Mouse (Mus musculus) lung, embryonic 14.5 days (tissue): Measurements from ENCODE around the gene Srcin1. TPM values are rescaled to one million over a fixed set of nuclear protein-coding genes. Genes with fewer than 3 reads are reported as not detected.

Source experiments
- ATAC-seq: fragments of 200-750 bp; cut with Nextera tagmentation; 2 replicates; pipeline ENCODE4 v1.8.0; 2017; ENCODE audit warnings: mild to moderate bottlenecking, moderate TSS enrichment, moderate library complexity; ENCODE audit not compliant: insufficient read depth
- DNase-seq: peaks from one replicate; pipeline ENCODE4 v3.0.0-alpha.2; 2015
- H3K27ac ChIP-seq: fragments of 300-500 bp; sonication (generic); 2 replicates; pipeline ENCODE4 v1.5.1; 2014; ENCODE audit warnings: low read depth, mild to moderate bottlenecking, moderate library complexity
- H3K27me3 ChIP-seq: fragments of 300-500 bp; sonication (generic); 2 replicates; pipeline ENCODE4 v1.6.1; 2014; ENCODE audit warnings: low read length, control low read depth; ENCODE audit not compliant: insufficient read depth
- H3K36me3 ChIP-seq: fragments of 300-500 bp; sonication (generic); 2 replicates; pipeline ENCODE4 v1.6.1; 2014; ENCODE audit warnings: control low read depth; ENCODE audit not compliant: insufficient read depth
- H3K4me1 ChIP-seq: fragments of 300-500 bp; sonication (generic); 2 replicates; pipeline ENCODE4 v1.6.1; 2014; ENCODE audit warnings: antibody characterized with exemption, control low read depth; ENCODE audit not compliant: insufficient read depth
- H3K4me2 ChIP-seq: fragments of 300-500 bp; sonication (generic); 2 replicates; pipeline ENCODE4 v1.6.1; 2014; ENCODE audit warnings: mild to moderate bottlenecking
- H3K4me3 ChIP-seq: fragments of 300-500 bp; sonication (generic); 2 replicates; pipeline ENCODE4 v1.5.1; 2014; ENCODE audit warnings: low read depth, low read length
- H3K9ac ChIP-seq: fragments of 300-500 bp; sonication (generic); 2 replicates; pipeline ENCODE4 v1.6.1; 2014
- H3K9me3 ChIP-seq: fragments of 300-500 bp; sonication (generic); 2 replicates; pipeline ENCODE4 v1.6.1; 2016; ENCODE audit warnings: low read depth, low read length, control low read depth
- CTCF ChIP-seq: IDR thresholded peaks from 2 replicates; pipeline ENCODE4 v1.5.1; 2016; ENCODE audit warnings: antibody characterized with exemption, low read depth
- WGBS: fragments of 180-500 bp; shearing (Covaris S2); extraction: QIAGEN DNeasy Blood & Tissue Kit; methylation state at CpG from one replicate; pipeline ENCODE4 v1.1.7; 2014; 5-methylcytosine and 5-hydroxymethylcytosine counted together
- polyA plus RNA-seq: library from polyadenylated mRNA; unstranded; fragments of >200 nt; fragmentation: Nextera tagmentation; extraction: Ambion mirVana; gene quantifications from 2 replicates; pipeline ENCODE4 v1.2.1, GENCODE M21; 2014

The Srcin1 gene
- polyA plus RNA-seq, 1 experiment from 2014 or later = 0.68 TPM

- Histone ChIP-seq H3K9ac (peak within 1 kb of the TSS; percentile 32), H3K9me3 (no peaks in the 10 kb centered on the region), H3K4me1 (no peaks in the 10 kb centered on the region; the same call in 1 of the 2 replicates), H3K36me3 (peaks cover 53% of the 10 kb centered on the region), H3K27me3 (peaks cover 34% of the 10 kb centered on the region), H3K4me2 (peak within 1 kb of the TSS; percentile 59), H3K4me3 (peak within 1 kb of the TSS; percentile 30), H3K27ac (no peak within 1 kb of the TSS)
- 0 out of 2 replicates have a peak, but pooled peaks have one; percentile 18 for ATAC-seq
- 22% methylated on average over 85 of the region's 88 CpGs for WGBS
- no peak for TF ChIP-seq CTCF
- peak; percentile 19 for DNase-seq
These were observed 75.9 kb downstream of the Srcin1 start, which contains the start of gene 4933428G20Rik for GRCm38 (mm10) chr11:97499865-97500719. Gene 4933428G20Rik (minus strand): TSS chr11:97500340.

DNA sequence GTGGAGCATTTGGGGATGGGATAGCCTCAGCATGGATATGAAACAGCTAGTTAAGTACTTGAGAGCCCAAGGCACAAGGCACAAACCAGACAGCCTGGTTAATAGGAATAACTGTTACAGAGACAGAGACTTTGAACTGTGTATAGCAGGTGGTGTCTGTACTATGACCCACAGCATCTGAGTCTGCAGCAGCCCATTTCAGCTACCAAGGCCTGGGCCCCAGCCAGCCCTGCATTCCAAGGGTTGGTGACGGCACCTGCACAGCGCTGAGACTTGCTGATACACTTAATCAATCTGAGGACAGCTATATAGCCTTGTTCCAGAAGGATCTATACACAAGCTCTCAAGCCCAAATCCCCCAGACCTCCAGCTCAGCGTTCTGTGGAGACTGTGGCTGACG is 78.4 kb downstream of the Srcin1 start:
- Histone ChIP-seq H3K9ac (no peak overlapping the region), H3K27me3 (peaks cover 34% of the 10 kb centered on the region), H3K36me3 (peaks cover 72% of the 10 kb centered on the region), H3K27ac (no peak overlapping the region), H3K4me2 (no peak overlapping the region), H3K9me3 (no peaks in the 10 kb centered on the region), H3K4me1 (no peaks in the 10 kb centered on the region; the same call in 1 of the 2 replicates), H3K4me3 (no peak overlapping the region)
- DNase-seq (no peak), ATAC-seq (no peak)
- no peak for TF ChIP-seq CTCF
- 88% methylated on average over 4 of the region's 4 CpGs for WGBS

DNA sequence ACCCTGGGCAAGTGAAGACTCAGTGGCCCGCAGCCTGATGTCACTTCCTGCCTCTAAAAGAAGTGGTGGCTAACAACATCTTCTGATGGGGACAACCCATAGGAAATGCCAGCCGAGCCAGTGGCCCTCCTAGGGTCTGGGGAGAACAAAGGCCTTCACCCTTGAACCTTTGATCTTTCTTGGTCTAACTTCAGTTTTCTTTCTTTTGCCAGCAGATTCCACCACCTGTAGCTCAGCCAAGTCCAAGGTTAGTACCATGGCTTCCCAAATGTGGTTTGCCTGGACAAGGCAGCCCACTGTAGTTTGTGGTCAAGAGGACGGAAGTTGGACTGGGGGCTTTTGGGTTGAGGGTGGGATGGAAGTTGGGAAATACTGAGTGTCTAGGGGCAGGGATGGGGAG is 83.2 kb downstream of the Srcin1 start:
- WGBS = 82% methylated on average over 3 of the region's 3 CpGs
- Histone ChIP-seq H3K4me2 (no peak overlapping the region), H3K36me3 (peaks cover 68% of the 10 kb centered on the region), H3K4me3 (no peak overlapping the region), H3K27ac (no peak overlapping the region), H3K9me3 (no peaks in the 10 kb centered on the region), H3K27me3 (peaks cover 3% of the 10 kb centered on the region; the same call in 1 of the 2 replicates), H3K9ac (no peak overlapping the region), H3K4me1 (no peaks in the 10 kb centered on the region)
- DNase-seq (no peak), ATAC-seq (no peak)
- no peak for TF ChIP-seq CTCF

- TF ChIP-seq CTCF = no peak
- DNase-seq (no peak), ATAC-seq (0 out of 2 replicates have a peak, but pooled peaks have one; percentile 24)
- WGBS = 78% methylated on average over 10 of the region's 10 CpGs
- Histone ChIP-seq H3K4me1 (no peaks in the 10 kb centered on the region), H3K9me3 (no peaks in the 10 kb centered on the region), H3K4me2 (no peak overlapping the region), H3K9ac (no peak overlapping the region), H3K4me3 (no peak overlapping the region), H3K27ac (no peak overlapping the region), H3K36me3 (peaks cover 68% of the 10 kb centered on the region), H3K27me3 (no peaks in the 10 kb centered on the region)
These were observed 84.3 kb downstream of the Srcin1 start for GRCm38 (mm10) chr11:97491640-97492039.

DNA sequence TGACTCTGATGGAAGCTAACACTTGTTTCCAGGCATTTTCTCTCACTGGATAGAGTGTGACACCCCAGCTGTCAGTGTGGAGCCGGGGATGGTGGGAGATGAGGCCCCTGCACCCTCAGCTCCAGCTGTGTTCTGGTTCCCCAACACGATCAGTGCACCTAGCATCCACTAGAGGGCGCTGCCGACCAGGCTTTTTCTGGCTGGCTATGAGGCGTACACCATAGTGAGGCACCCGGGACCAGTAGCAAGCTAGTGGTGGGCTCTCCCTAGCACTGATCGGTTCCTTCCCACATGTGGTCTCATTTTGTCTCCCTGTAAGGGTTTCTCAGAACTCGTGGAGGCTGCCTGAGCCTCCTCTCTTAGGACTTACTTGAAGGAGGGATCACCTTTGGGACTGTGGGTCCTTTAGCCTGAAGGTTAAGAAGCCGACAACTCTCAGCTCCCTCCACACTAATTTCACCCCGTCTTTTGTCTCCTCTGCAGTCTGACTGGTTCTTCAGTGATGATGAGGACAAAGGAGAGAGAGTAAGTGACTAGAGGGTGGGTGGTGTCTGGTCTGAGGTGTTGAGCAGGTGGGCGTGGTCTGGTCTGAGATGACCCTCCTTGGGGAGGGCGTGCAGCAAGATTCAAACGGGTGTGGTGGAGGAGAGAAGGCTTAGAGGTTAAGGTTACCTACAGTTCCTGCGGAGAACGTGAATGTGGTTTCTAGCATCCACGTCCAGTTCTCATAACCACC is 86.2 kb downstream of the Srcin1 start:
- peak; percentile 97 for TF ChIP-seq CTCF
- ATAC-seq = peak; percentile 77
- DNase-seq = peak; percentile 89
- no peak overlapping the region for H3K4me3 ChIP-seq
- no peaks in the 10 kb centered on the region for H3K27me3 ChIP-seq
- H3K4me1 ChIP-seq = no peaks in the 10 kb centered on the region
- no peak overlapping the region for H3K9ac ChIP-seq
- peaks cover 75% of the 10 kb centered on the region for H3K36me3 ChIP-seq
- H3K9me3 ChIP-seq = no peaks in the 10 kb centered on the region
- 37% methylated on average over 16 of the region's 16 CpGs for whole genome bisulfite sequencing
- H3K27ac ChIP-seq = no peak overlapping the region
- H3K4me2 ChIP-seq = no peak overlapping the region

DNA sequence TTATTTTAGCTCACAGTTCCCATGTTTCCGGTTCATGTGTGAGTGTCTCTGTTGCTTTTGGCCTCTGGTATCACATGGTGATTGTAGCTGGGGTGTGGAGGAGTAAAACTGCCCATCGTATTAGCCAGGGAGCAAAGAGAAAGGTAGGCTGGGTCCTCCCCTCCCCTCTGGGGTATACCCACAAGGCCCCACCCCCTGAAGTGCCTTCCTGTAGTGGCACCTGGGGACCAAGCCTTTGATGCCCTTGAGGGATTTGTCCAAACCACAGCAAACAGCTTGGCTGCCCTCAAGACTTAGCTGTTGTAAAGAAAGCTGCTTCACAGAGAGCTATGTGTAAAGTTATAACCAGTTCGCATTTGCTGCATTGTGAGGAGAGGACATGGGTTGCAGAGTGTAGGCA is 88.3 kb downstream of the Srcin1 start:
- Histone ChIP-seq H3K4me3 (no peak overlapping the region), H3K27ac (no peak overlapping the region), H3K9me3 (no peaks in the 10 kb centered on the region), H3K4me2 (no peak overlapping the region), H3K36me3 (peaks cover 71% of the 10 kb centered on the region), H3K27me3 (no peaks in the 10 kb centered on the region), H3K4me1 (no peaks in the 10 kb centered on the region), H3K9ac (no peak overlapping the region)
- 48% methylated on average over 3 of the region's 3 CpGs for WGBS
- DNase-seq = no peak
- ATAC-seq = no peak
- TF ChIP-seq CTCF = no peak

GRCm38 (mm10) chr11:97485661-97486060 is 90.3 kb downstream of the Srcin1 start:
- no peak for ATAC-seq

More at GRCm38 (mm10) chr11:97485661-97486060, 90.3 kb downstream of the Srcin1 start:
- no peak for DNase-seq
- no peak for TF ChIP-seq CTCF
- 79% methylated on average over 8 of the region's 8 CpGs for WGBS
- Histone ChIP-seq H3K9me3 (no peaks in the 10 kb centered on the region), H3K4me1 (no peaks in the 10 kb centered on the region), H3K9ac (no peak overlapping the region), H3K27ac (no peak overlapping the region), H3K27me3 (no peaks in the 10 kb centered on the region), H3K4me2 (no peak overlapping the region), H3K4me3 (no peak overlapping the region), H3K36me3 (peaks cover 74% of the 10 kb centered on the region)
